Mouse (Mus musculus): ENCODE data around the gene Tmprss3.

Gene Tmprss3

DNA sequence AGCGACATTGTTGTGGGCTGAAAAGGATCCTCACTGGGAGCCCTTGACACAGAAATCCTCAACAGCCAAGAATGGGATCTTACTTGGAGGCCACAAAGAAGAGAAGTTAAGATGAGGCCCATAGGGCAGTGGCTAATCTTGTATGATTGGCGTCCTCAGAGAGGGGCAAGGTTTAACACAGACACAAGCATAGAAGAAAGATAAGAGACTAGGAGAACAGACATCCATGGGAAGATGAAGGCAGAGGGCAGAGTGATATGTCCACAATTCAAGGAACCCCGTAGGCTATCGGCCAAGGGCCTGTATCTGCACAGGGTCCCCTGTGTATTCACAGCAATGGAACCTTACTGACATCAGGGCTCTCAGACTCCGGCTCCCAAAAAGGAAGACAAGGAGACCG, 3.6 kb downstream of the Tmprss3 start:
- WGBS: 84% methylated on average over 6 of the region's 6 CpGs

DNA sequence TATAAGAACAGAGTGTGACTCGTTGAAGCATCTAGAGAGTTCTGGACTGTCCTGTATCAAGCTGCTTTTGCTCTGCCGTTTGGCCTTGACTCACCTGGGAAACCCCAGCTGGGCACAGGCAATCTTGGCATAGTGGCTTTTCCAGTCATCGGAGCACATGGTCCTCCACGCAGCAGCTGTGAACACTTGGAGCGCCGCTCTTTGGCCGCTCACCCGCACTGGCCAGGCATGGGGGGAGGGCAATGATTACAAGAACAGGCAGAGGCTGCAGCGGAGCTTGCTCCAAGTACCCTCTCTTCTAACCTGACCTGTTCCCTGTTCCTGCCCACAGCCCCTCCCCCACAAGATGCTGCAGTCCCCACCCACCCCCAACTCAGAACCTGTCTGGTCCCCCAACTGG, 5.4 kb downstream of the Tmprss3 start:
- 81% methylated on average over 9 of the region's 9 CpGs for WGBS

DNA sequence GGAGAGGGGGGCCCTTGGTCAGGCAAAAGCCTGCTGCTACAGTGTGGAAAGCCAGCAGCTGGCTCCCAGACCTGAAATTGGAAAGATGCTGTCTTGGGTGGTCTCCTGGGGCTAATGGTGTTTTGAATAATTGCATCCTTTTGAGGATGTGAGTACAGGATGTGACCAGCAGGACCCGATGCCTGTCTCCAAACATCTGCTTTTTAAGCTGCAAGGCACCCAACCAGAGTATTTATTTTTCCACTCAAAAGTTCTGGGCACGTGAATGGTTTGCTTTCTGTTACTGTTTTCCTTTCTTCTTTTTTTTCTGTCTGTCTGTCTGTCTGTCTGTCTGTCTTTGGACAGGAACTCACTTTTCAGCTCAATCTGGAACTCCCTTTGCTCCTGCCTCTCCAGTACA, 6.1 kb downstream of the Tmprss3 start:
- WGBS: 76% methylated on average over 2 of the region's 2 CpGs

GRCm38 (mm10) chr17:31191825-31192224, 7.0 kb downstream of the Tmprss3 start:
- 92% methylated on average over 8 of the region's 8 CpGs for WGBS

GRCm38 (mm10) chr17:31187370-31187769, 11.4 kb downstream of the Tmprss3 start:
- WGBS: 25% methylated on average over 4 of the region's 4 CpGs

GRCm38 (mm10) chr17:31184269-31184990, 14.3 kb downstream of the Tmprss3 start:
- 90% methylated on average over 12 of the region's 12 CpGs for WGBS

GRCm38 (mm10) chr17:31183180-31183974, 15.4 kb downstream of the Tmprss3 start:
- WGBS: 55% methylated on average over 12 of the region's 12 CpGs

DNA sequence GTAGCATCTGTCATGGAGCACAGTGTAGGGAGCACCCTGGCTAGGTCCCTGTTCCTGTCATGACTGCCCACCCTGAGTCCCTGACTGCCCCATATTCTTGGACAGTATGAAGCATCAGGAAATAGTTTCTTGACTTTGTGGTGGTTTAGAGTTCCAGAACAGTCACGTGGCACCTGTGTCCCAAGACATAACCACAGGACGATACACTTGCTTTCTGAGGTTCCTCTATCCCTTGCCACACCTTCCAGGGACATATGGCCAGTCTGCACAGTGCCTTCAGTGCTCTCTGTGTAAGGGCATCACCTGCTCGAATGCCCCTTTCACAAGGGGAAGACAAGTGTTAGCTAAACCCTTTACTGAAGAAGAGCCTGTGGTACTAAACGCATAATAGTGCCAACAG, 17.3 kb downstream of the Tmprss3 start:
- 86% methylated on average over 4 of the region's 4 CpGs for WGBS

DNA sequence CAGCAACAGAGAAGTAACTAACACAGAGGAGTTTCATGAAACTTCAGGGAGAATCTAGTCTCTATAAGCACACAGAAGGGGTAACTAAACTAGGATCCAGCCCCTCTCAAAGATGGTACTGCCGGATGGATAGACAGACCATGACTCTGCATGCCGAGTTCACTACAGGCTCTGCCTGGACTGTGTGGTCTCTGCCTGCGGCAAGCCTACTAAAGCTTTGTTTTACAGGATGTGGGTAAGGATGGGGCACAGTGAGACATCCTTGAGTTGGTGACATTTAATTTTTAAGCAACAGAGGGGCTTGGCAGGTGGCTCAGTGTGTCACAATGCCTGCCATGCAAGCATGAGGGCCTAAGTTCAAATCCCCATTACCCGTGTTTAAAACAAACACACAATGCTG, 22.5 kb downstream of the Tmprss3 start:
- 92% methylated on average over 4 of the region's 4 CpGs for WGBS

- 89% methylated on average over 5 of the region's 5 CpGs for WGBS
Measured at GRCm38 (mm10) chr17:31169796-31170195, 29.0 kb downstream of the Tmprss3 start.

DNA sequence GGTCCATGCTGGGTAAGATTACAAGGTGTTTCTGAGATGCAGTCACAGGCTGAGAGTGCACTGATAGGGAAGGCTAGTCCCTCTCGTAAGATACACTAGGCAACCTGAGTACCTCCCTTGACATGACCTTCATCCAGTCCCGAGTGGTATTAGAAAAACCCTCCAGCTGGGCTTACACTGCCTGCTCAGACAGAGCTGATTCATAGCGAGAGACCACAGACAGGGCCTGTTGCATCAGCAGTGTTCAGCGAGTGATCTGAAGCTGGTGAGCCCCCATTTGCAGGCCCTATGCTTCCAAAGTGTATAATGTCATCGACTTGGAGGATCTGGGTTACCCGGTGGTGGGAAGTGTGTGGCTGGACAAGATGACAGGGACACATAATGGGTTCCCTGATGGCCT, 33.6 kb downstream of the Tmprss3 start, which contains the start of gene Tff1:
TSS of gene Tff1 (minus strand) at position 151 of the 400 bp plus-strand sequence.
- 90% methylated on average over 6 of the region's 6 CpGs for WGBS

- 88% methylated on average over 2 of the region's 2 CpGs for WGBS
Measured at GRCm38 (mm10) chr17:31163821-31164220, 35.0 kb downstream of the Tmprss3 start.

GRCm38 (mm10) chr17:31162607-31163006, 36.2 kb downstream of the Tmprss3 start:
- 72% methylated on average over 12 of the region's 12 CpGs for whole genome bisulfite sequencing

- WGBS: 79% methylated on average over 4 of the region's 4 CpGs
Measured at GRCm38 (mm10) chr17:31160291-31160690, 38.5 kb downstream of the Tmprss3 start.

DNA sequence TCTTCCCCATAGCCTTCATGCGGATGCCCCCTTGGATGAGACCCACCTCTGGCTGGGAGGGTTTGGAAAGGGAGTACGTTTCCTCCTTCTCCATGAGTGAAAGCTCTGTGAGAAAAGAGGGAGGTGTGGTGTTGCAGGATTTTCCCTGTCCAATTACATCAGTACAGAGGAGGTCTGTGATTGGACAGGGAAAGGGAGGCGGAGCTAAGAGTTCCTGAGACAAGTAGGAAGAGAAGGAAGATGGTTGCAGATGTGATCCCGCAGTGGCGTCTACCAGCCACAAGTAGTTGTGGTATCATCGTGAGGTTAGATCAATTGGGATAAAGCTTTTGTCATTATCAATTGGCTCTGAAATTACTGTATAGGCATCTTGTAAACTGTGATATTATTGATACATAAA, 40.9 kb downstream of the Tmprss3 start:
- WGBS: 88% methylated on average over 6 of the region's 6 CpGs

GRCm38 (mm10) chr17:31153785-31154184, 45.0 kb downstream of the Tmprss3 start:
- WGBS: 52% methylated on average over 8 of the region's 8 CpGs

DNA sequence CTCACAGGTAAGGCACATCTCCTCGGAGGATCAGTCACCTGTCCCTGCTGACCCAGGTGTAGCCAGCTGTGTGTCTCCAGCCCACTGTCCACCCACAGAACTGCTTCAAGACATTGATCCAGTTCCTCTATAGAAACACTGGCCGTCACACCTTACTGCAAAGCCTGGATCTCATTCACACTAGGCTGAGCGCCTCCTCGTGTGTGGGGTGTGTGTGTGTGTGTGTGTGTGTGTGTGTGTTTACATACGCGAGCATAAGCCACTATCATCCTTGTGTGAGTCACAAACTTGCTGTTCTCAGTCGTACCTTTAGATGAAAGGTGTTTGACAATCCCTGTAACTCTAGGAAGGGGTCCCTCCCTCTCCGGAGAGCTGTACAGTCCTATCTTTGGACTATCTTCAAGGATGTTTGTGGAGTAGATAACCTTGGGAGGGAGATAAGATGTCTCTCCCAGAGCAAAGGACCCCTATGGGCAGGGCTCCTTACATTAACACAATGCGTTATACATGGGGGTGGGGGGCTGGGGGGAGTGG, 45.7 kb downstream of the Tmprss3 start:
- WGBS: 84% methylated on average over 9 of the region's 9 CpGs

GRCm38 (mm10) chr17:31152512-31152911, 46.3 kb downstream of the Tmprss3 start:
- WGBS: 74% methylated on average over 5 of the region's 5 CpGs

DNA sequence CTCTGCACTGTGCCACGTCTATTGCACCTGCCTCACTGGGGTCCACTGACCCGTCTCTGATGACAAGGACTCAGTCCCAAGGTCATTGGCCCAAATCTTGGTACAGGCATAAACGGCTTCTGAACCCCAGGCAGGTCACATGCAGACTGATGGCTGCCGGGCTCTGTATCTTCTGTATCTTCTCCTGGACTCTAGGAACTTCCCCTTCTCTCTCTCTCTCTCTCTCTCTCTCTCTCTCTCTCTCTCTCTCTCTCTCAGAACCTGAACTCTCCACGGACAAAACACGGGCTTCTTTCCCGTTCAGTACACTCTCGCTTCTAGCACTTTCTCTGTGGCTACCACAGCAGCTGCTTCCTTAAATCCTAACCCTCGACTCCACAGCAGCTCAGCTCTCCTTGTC, 52.8 kb downstream of the Tmprss3 start:
- 85% methylated on average over 9 of the region's 9 CpGs for WGBS

GRCm38 (mm10) chr17:31144040-31145037, 54.4 kb downstream of the Tmprss3 start, which contains the start of gene Tff2:
Gene Tff2 (minus strand): TSS chr17:31144282.
- WGBS: 70% methylated on average over 15 of the region's 15 CpGs

DNA sequence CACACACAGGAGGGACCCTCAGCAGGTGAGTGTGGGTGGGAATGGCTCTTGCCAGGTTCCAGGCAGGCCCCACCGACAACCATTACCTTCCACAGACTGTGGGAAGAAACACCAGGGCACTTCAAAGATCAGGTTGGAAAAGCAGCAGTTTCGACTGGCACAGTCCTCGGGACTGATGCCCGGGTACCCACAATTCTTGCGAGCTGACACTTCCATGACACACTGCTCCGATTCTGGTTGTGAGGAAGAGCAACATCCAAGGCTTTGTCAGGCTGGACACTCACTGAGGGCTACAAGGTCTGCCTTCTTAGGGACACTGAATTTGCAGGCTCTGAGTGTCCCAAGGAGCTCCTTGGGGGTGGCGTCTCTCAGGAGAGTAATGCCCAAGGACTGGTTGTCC, 56.7 kb downstream of the Tmprss3 start:
- WGBS: 90% methylated on average over 7 of the region's 7 CpGs
